Mouse (Mus musculus) limb, embryonic 11.5 days (tissue): Measurements from ENCODE around the gene Ehbp1. TPM values are rescaled to one million over a fixed set of nuclear protein-coding genes. Genes with fewer than 3 reads are reported as not detected.

Experiments
- ATAC-seq: fragments of 200-750 bp; cut with Nextera tagmentation; 2 replicates; pipeline ENCODE4 v1.8.0; 2017; ENCODE audit warnings: low read depth; ENCODE audit not compliant: insufficient number of reproducible peaks, low FRiP score, low TSS enrichment
- DNase-seq: peaks from one replicate; pipeline ENCODE4 v3.0.0-alpha.2; 2015; ENCODE audit warnings: low spot score
- H3K27ac ChIP-seq: fragments of 300-500 bp; sonication (generic); replicated peaks from 2 replicates; pipeline ENCODE4 v1.5.1; 2014; ENCODE audit warnings: low read depth, mild to moderate bottlenecking, low read length
- H3K27me3 ChIP-seq: fragments of 300-500 bp; sonication (generic); 2 replicates; pipeline ENCODE4 v1.6.1; 2014; ENCODE audit warnings: mild to moderate bottlenecking, low read length, mixed read lengths; ENCODE audit not compliant: control insufficient read depth, insufficient read depth
- H3K36me3 ChIP-seq: fragments of 300-500 bp; sonication (generic); 2 replicates; pipeline ENCODE4 v1.6.1; 2014; ENCODE audit warnings: mild to moderate bottlenecking, low read length, moderate library complexity, mixed read lengths; ENCODE audit not compliant: control insufficient read depth, insufficient read depth
- H3K4me1 ChIP-seq: fragments of 300-500 bp; sonication (generic); 2 replicates; pipeline ENCODE4 v1.6.1; 2014; ENCODE audit warnings: low read length, mixed read lengths; ENCODE audit not compliant: control insufficient read depth, insufficient read depth
- H3K4me2 ChIP-seq: fragments of 300-500 bp; sonication (generic); 2 replicates; pipeline ENCODE4 v1.6.1; 2014; ENCODE audit warnings: low read depth, mild to moderate bottlenecking, moderate library complexity; ENCODE audit not compliant: severe bottlenecking
- H3K4me3 ChIP-seq: fragments of 300-500 bp; sonication (generic); 2 replicates; pipeline ENCODE4 v1.5.1; 2014; ENCODE audit warnings: low read depth, low read length
- H3K9ac ChIP-seq: fragments of 300-500 bp; sonication (generic); 2 replicates; pipeline ENCODE4 v1.6.1; 2014; ENCODE audit warnings: mild to moderate bottlenecking, low read length
- H3K9me3 ChIP-seq: fragments of 300-500 bp; sonication (generic); 2 replicates; pipeline ENCODE4 v1.6.1; 2016; ENCODE audit warnings: low read length; ENCODE audit not compliant: control insufficient read depth
- WGBS: fragments of 180-500 bp; shearing (Covaris S2); extraction: QIAGEN DNeasy Blood & Tissue Kit; methylation state at CpG from one replicate; pipeline ENCODE4 v1.1.7; 2014; 5-methylcytosine and 5-hydroxymethylcytosine counted together
- polyA plus RNA-seq: library from polyadenylated mRNA; unstranded; fragments of >200 nt; fragmentation: Nextera tagmentation; extraction: Ambion mirVana; gene quantifications from 2 replicates; pipeline ENCODE4 v1.2.1, GENCODE M21; 2014

Ehbp1 gene
- polyA plus RNA-seq, 1 experiment from 2014 or later: 8.4 TPM

- 72% methylated on average over 6 of the region's 6 CpGs for WGBS
- H3K27ac ChIP-seq: no peak overlapping the region
Measured at GRCm38 (mm10) chr11:22301164-22301563, 40.9 kb downstream of the Ehbp1 start.

GRCm38 (mm10) chr11:22289164-22289563 lies 52.9 kb downstream of the Ehbp1 start:
- peaks cover 7% of the 10 kb centered on the region; the same call in 1 of the 2 replicates for H3K4me1 ChIP-seq
- DNase-seq (no peak), ATAC-seq (no peak)
- no peaks in the 10 kb centered on the region for H3K9me3 ChIP-seq
- no peak overlapping the region for H3K9ac ChIP-seq
- no peaks in the 10 kb centered on the region for H3K27me3 ChIP-seq
- no peak overlapping the region for H3K4me3 ChIP-seq
- no peak overlapping the region for H3K4me2 ChIP-seq
- H3K36me3 ChIP-seq: no peaks in the 10 kb centered on the region
- H3K27ac ChIP-seq: no peak overlapping the region

More at GRCm38 (mm10) chr11:22301164-22301563, 40.9 kb downstream of the Ehbp1 start:
- Histone ChIP-seq H3K27me3 (no peaks in the 10 kb centered on the region), H3K36me3 (no peaks in the 10 kb centered on the region), H3K4me3 (no peak overlapping the region), H3K9ac (no peak overlapping the region), H3K9me3 (no peaks in the 10 kb centered on the region), H3K4me2 (no peak overlapping the region), H3K4me1 (no peaks in the 10 kb centered on the region)
- DNase-seq (no peak), ATAC-seq (no peak)

- H3K27me3 ChIP-seq: no peaks in the 10 kb centered on the region
- H3K4me3 ChIP-seq: peak overlapping the region; percentile 46
- H3K9ac ChIP-seq: peak overlapping the region; percentile 68
- ATAC-seq (no peak), DNase-seq (no peak)
- WGBS: 2% methylated on average over 6 of the region's 6 CpGs
- H3K4me1 ChIP-seq: peaks cover 7% of the 10 kb centered on the region; the same call in 1 of the 2 replicates
- peak overlapping the region; percentile 61; the same call in 1 of the 2 replicates for H3K27ac ChIP-seq
- peak overlapping the region; percentile 55 for H3K4me2 ChIP-seq
- no peaks in the 10 kb centered on the region for H3K9me3 ChIP-seq
- no peaks in the 10 kb centered on the region for H3K36me3 ChIP-seq
Measured at GRCm38 (mm10) chr11:22287513-22287900, 54.6 kb downstream of the Ehbp1 start.

DNA sequence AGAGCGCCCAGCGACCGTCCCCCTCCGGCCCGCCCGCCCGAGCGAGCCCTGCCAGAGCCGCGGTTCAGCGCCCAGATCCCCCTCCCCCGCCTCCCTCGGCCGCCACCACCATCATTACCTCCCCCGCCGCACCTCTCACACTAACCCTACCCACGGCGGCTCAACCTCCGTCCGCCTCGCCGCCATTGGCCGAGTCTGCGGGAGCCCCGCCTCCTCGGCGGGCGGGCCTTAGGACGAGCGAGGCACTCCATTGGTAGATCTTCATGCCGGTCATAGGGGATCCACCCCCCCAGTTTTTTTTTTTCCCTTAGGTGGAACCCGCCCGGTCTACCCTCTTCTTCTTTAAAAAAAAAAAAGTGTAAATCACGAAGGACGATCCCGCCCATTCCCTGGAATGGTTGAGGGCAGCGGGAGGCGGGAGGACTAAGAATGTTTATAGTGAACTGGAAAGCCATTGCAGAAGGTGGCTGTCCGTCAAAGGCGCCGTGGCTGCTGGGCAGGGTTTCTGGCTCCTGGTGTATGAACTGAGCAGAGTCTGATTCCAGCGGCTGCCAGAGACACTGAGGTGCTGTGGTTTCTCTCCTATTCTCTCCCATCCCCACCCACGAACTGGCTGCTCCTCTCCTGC lies 55.1 kb downstream of the Ehbp1 start:
- DNase-seq: peak; percentile 96
- Histone ChIP-seq H3K9ac (peak overlapping the region; percentile 69), H3K4me1 (peaks cover 7% of the 10 kb centered on the region; the same call in 1 of the 2 replicates), H3K27ac (peak overlapping the region; percentile 61), H3K4me2 (peak overlapping the region; percentile 67), H3K36me3 (no peaks in the 10 kb centered on the region; the same call in 1 of the 2 replicates), H3K9me3 (no peaks in the 10 kb centered on the region), H3K27me3 (no peaks in the 10 kb centered on the region), H3K4me3 (peak overlapping the region; percentile 70)
- 0% methylated on average over 42 of the region's 43 CpGs for WGBS
- peak; percentile 100 for ATAC-seq

- H3K27ac ChIP-seq: peak overlapping the region; percentile 60
- no peaks in the 10 kb centered on the region for H3K9me3 ChIP-seq
- no peak for DNase-seq
- H3K4me1 ChIP-seq: peaks cover 7% of the 10 kb centered on the region; the same call in 1 of the 2 replicates
- no peaks in the 10 kb centered on the region; the same call in 1 of the 2 replicates for H3K36me3 ChIP-seq
- H3K9ac ChIP-seq: peak overlapping the region; percentile 69
- ATAC-seq: peak; percentile 74
- peak overlapping the region; percentile 70 for H3K4me3 ChIP-seq
- H3K4me2 ChIP-seq: peak overlapping the region; percentile 67
- WGBS: under 1% methylated on average over 39 of the region's 39 CpGs
- H3K27me3 ChIP-seq: no peaks in the 10 kb centered on the region
Measured at GRCm38 (mm10) chr11:22286371-22286872, 55.7 kb downstream of the Ehbp1 start.

GRCm38 (mm10) chr11:22276656-22277055 lies 65.4 kb downstream of the Ehbp1 start:
- DNase-seq (no peak), ATAC-seq (no peak)
- Histone ChIP-seq H3K9me3 (no peaks in the 10 kb centered on the region), H3K36me3 (no peaks in the 10 kb centered on the region; the same call in 1 of the 2 replicates), H3K4me1 (no peaks in the 10 kb centered on the region), H3K27me3 (no peaks in the 10 kb centered on the region), H3K4me2 (no peak overlapping the region), H3K4me3 (no peak overlapping the region), H3K27ac (no peak overlapping the region), H3K9ac (no peak overlapping the region)
- WGBS: 93% methylated on average over 3 of the region's 3 CpGs

GRCm38 (mm10) chr11:22274144-22274543 lies 67.9 kb downstream of the Ehbp1 start:
- Histone ChIP-seq H3K36me3 (no peaks in the 10 kb centered on the region; the same call in 1 of the 2 replicates), H3K9ac (no peak overlapping the region), H3K27me3 (no peaks in the 10 kb centered on the region), H3K4me2 (no peak overlapping the region), H3K9me3 (no peaks in the 10 kb centered on the region), H3K4me1 (no peaks in the 10 kb centered on the region), H3K4me3 (no peak overlapping the region), H3K27ac (no peak overlapping the region)
- 93% methylated on average over 2 of the region's 2 CpGs for WGBS
- DNase-seq: no peak
- no peak for ATAC-seq

GRCm38 (mm10) chr11:22273378-22273777 lies 68.7 kb downstream of the Ehbp1 start:
- Histone ChIP-seq H3K27me3 (no peaks in the 10 kb centered on the region), H3K36me3 (no peaks in the 10 kb centered on the region; the same call in 1 of the 2 replicates), H3K9me3 (no peaks in the 10 kb centered on the region), H3K27ac (no peak overlapping the region), H3K4me2 (no peak overlapping the region), H3K9ac (no peak overlapping the region), H3K4me3 (no peak overlapping the region), H3K4me1 (no peaks in the 10 kb centered on the region)
- WGBS: 92% methylated on average over 7 of the region's 7 CpGs
- DNase-seq: no peak
- no peak for ATAC-seq
